8 mouse cellular contexts compared by ENCODE assay signal in genomic region chr2:27730002-27730905, GRCm38 (mm10). TPM values are rescaled to one million over a fixed set of nuclear protein-coding genes. Genes with fewer than 3 reads are reported as not detected.
A peak's percentile ranks its signal among the peaks of the same experiment; 100 is the strongest.
DNase-seq lines count a peak whose midpoint lies in the region; ATAC-seq lines count a peak whose summit lies in the region.
"Had no signal": no experiment of that assay in that cellular context is flagged by ENCODE, and none has a peak within 500 bp of the region (broad histone marks: within the 10 kb centered on the region; RNA-seq: fewer than 3 reads in every experiment).

No protein-coding gene starts in this region.

- no peaks in the 10 kb centered on the region for H3K9me3 ChIP-seq in midbrain, embryonic 14.5 days (ENCODE audit: control insufficient read depth, low read length)
- no peaks in the 10 kb centered on the region for H3K9me3 ChIP-seq in midbrain, embryonic 16.5 days (replicated peaks; ENCODE audit: control insufficient read depth, low read length, poor library complexity, severe bottlenecking)
- no peaks in the 10 kb centered on the region for H3K9me3 ChIP-seq in liver, embryonic 16.5 days (replicated peaks; ENCODE audit: control insufficient read depth, low read length)
- H3K9me3 ChIP-seq: midbrain, embryonic 12.5 days had no signal

- H3K27ac ChIP-seq in midbrain, embryonic 14.5 days (replicated peaks; ENCODE audit: low read depth, low read length) = no peak overlapping the region
- H3K27ac ChIP-seq in midbrain, embryonic 16.5 days (ENCODE audit: low read length) = no peak overlapping the region
- H3K27ac ChIP-seq in liver, embryonic 16.5 days (ENCODE audit: low read length) = no peak overlapping the region
- H3K27ac ChIP-seq: midbrain, embryonic 12.5 days had no signal

- H3K4me3 ChIP-seq in midbrain, embryonic 14.5 days (replicated peaks; ENCODE audit: low read depth, low read length) = no peak overlapping the region
- H3K4me3 ChIP-seq in midbrain, embryonic 16.5 days (ENCODE audit: low read depth, low read length) = no peak overlapping the region
- H3K4me3 ChIP-seq in liver, embryonic 16.5 days (ENCODE audit: low read depth, low read length) = no peak overlapping the region
- H3K4me3 ChIP-seq: midbrain, embryonic 12.5 days had no signal

- H3K4me1 ChIP-seq in midbrain, embryonic 14.5 days (ENCODE audit: control insufficient read depth, insufficient read depth, low read length) = peaks cover 16% of the 10 kb centered on the region; the same call in 1 of the 2 replicates
- peaks cover 2% of the 10 kb centered on the region; the same call in 1 of the 2 replicates for H3K4me1 ChIP-seq in midbrain, embryonic 16.5 days (ENCODE audit: control insufficient read depth, insufficient read depth, low read length)
- H3K4me1 ChIP-seq in liver, embryonic 16.5 days (ENCODE audit: control insufficient read depth, low read depth, low read length) = peaks cover 25% of the 10 kb centered on the region

- no peak overlapping the region for H3K9ac ChIP-seq in midbrain, embryonic 14.5 days (replicated peaks; ENCODE audit: low read length)
- no peak overlapping the region for H3K9ac ChIP-seq in midbrain, embryonic 16.5 days (ENCODE audit: low read depth, low read length)
- H3K9ac ChIP-seq in liver, embryonic 16.5 days (ENCODE audit: low read depth, low read length) = no peak overlapping the region
- H3K9ac ChIP-seq: midbrain, embryonic 12.5 days had no signal

- WGBS in midbrain, embryonic 14.5 days = 73% methylated on average over 13 of the region's 13 CpGs
- 67% methylated on average over 13 of the region's 13 CpGs for WGBS in midbrain, embryonic 16.5 days
- 45% methylated on average over 13 of the region's 13 CpGs for WGBS in liver, embryonic 16.5 days (ENCODE audit: insufficient replicate concordance)

- ATAC-seq in midbrain, embryonic 14.5 days (ENCODE audit: low FRiP score, low TSS enrichment) = no peak
- ATAC-seq in midbrain, embryonic 16.5 days = no peak
- ATAC-seq in liver, embryonic 16.5 days (ENCODE audit: low read depth) = peak; percentile 43

- DNase-seq in midbrain, embryonic 14.5 days = peak; percentile 75
- DNase-seq in brain, adult 2 months (ENCODE audit: low read depth, low spot score) = peak; percentile 62
- DNase-seq in forelimb bud, embryonic 11.5 days (ENCODE audit: low read depth, low spot score) = peak; percentile 38
- DNase-seq in thymus, postnatal 4 days = peak; percentile 65
- DNase-seq in left cerebral cortex, adult 9 months (ENCODE audit: low spot score in 2 of 2) = no peak

- no peak overlapping the region for H3K4me2 ChIP-seq in midbrain, embryonic 14.5 days (ENCODE audit: low read length)
- no peak overlapping the region for H3K4me2 ChIP-seq in midbrain, embryonic 16.5 days (ENCODE audit: low read length)
- no peak overlapping the region for H3K4me2 ChIP-seq in liver, embryonic 16.5 days (ENCODE audit: low read depth, low read length)
- H3K4me2 ChIP-seq: midbrain, embryonic 12.5 days had no signal

- no peaks in the 10 kb centered on the region for H3K36me3 ChIP-seq in midbrain, embryonic 14.5 days (ENCODE audit: control insufficient read depth, insufficient read depth, low read length)
- H3K36me3 ChIP-seq in midbrain, embryonic 16.5 days (ENCODE audit: control insufficient read depth, insufficient read depth, low read length) = no peaks in the 10 kb centered on the region
- no peaks in the 10 kb centered on the region for H3K36me3 ChIP-seq in liver, embryonic 16.5 days (ENCODE audit: control insufficient read depth, insufficient read depth)
- H3K36me3 ChIP-seq: midbrain, embryonic 12.5 days had no signal

- H3K27me3 ChIP-seq in midbrain, embryonic 14.5 days (ENCODE audit: control insufficient read depth, insufficient read depth, low read length) = no peaks in the 10 kb centered on the region
- no peaks in the 10 kb centered on the region for H3K27me3 ChIP-seq in midbrain, embryonic 16.5 days (ENCODE audit: control insufficient read depth, insufficient read depth, low read depth, low read length)
- H3K27me3 ChIP-seq in liver, embryonic 16.5 days (ENCODE audit: control insufficient read depth, insufficient read depth, low read depth, low read length) = no peaks in the 10 kb centered on the region
- H3K27me3 ChIP-seq: midbrain, embryonic 12.5 days had no signal

RNA-seq across cellular contexts. Expression of gene Rxra, which starts 54.0 kb away (rescaled TPM):
- 1.9 and 2.5 TPM in 2 replicates for polyA plus RNA-seq in midbrain, embryonic 14.5 days (2014; fragmentation: Nextera tagmentation; extraction: Ambion mirVana)
- 2.5 and 2.8 TPM in 2 replicates for polyA plus RNA-seq in midbrain, embryonic 16.5 days (2015; fragmentation: Nextera tagmentation; extraction: Ambion mirVana)
- 4.9 and 5.5 TPM in 2 replicates for polyA plus RNA-seq in liver, embryonic 16.5 days (2015; fragmentation: Nextera tagmentation; extraction: Ambion mirVana)

Comparison
In these comparisons a context has a peak if more than half of its experiments do, and no peak if none do; other contexts are left out.
1. DNase-seq: peak in midbrain, embryonic 14.5 days (single experiment), brain, adult 2 months (single experiment), forelimb bud, embryonic 11.5 days (single experiment) and thymus, postnatal 4 days (single experiment); none in left cerebral cortex, adult 9 months (0 of 2).